Comparison of ENCODE assay signal across 17 mouse cellular contexts in genomic region chr11:116337531-116337930, GRCm38 (mm10). TPM values are rescaled to one million over a fixed set of nuclear protein-coding genes. Genes with fewer than 3 reads are reported as not detected.
DNase-seq lines count a peak whose midpoint lies in the region; ATAC-seq lines count a peak whose summit lies in the region.
"Had no signal": no experiment of that assay in that cellular context is flagged by ENCODE, and none has a peak within 500 bp of the region (broad histone marks: within the 10 kb centered on the region; RNA-seq: fewer than 3 reads in every experiment).

No protein-coding gene starts in this region.

- H3K27ac ChIP-seq in embryonic facial prominence, embryonic 13.5 days = no peak overlapping the region
- no peak overlapping the region for H3K27ac ChIP-seq in embryonic facial prominence, embryonic 10.5 days (replicated peaks)
- no peak overlapping the region for H3K27ac ChIP-seq in hindbrain, embryonic 13.5 days
- no peak overlapping the region for H3K27ac ChIP-seq in hindbrain, embryonic 11.5 days (ENCODE audit: low read depth, low read length)
- no peak overlapping the region for H3K27ac ChIP-seq in midbrain, embryonic 13.5 days
- H3K27ac ChIP-seq in midbrain, embryonic 14.5 days (replicated peaks; ENCODE audit: low read depth, low read length) = no peak overlapping the region
- H3K27ac ChIP-seq: hindbrain, postnatal 0 days; liver, embryonic 14.5 days had no signal

- no peak overlapping the region for H3K4me2 ChIP-seq in embryonic facial prominence, embryonic 13.5 days
- H3K4me2 ChIP-seq in hindbrain, embryonic 13.5 days = no peak overlapping the region
- H3K4me2 ChIP-seq in hindbrain, embryonic 11.5 days (replicated peaks; ENCODE audit: low read depth, low read length) = no peak overlapping the region
- H3K4me2 ChIP-seq in midbrain, embryonic 13.5 days (replicated peaks) = no peak overlapping the region
- H3K4me2 ChIP-seq in midbrain, embryonic 14.5 days (ENCODE audit: low read length) = no peak overlapping the region
- H3K4me2 ChIP-seq: heart, embryonic 12.5 days had no signal

- peaks cover 47% of the 10 kb centered on the region for H3K4me1 ChIP-seq in embryonic facial prominence, embryonic 13.5 days
- H3K4me1 ChIP-seq in embryonic facial prominence, embryonic 10.5 days = peaks cover 63% of the 10 kb centered on the region
- H3K4me1 ChIP-seq in hindbrain, embryonic 13.5 days (replicated peaks) = peaks cover 46% of the 10 kb centered on the region
- peaks cover 22% of the 10 kb centered on the region for H3K4me1 ChIP-seq in hindbrain, embryonic 11.5 days (replicated peaks; ENCODE audit: control insufficient read depth, insufficient read depth, low read length)
- H3K4me1 ChIP-seq in midbrain, embryonic 13.5 days (replicated peaks) = peaks cover 50% of the 10 kb centered on the region
- peaks cover 32% of the 10 kb centered on the region for H3K4me1 ChIP-seq in midbrain, embryonic 14.5 days (ENCODE audit: control insufficient read depth, insufficient read depth, low read length)

- no peak overlapping the region for H3K4me3 ChIP-seq in embryonic facial prominence, embryonic 13.5 days
- no peak overlapping the region for H3K4me3 ChIP-seq in embryonic facial prominence, embryonic 10.5 days
- no peak overlapping the region for H3K4me3 ChIP-seq in hindbrain, embryonic 13.5 days
- no peak overlapping the region for H3K4me3 ChIP-seq in hindbrain, embryonic 11.5 days (ENCODE audit: low read depth, low read length)
- H3K4me3 ChIP-seq in midbrain, embryonic 13.5 days (replicated peaks) = no peak overlapping the region
- H3K4me3 ChIP-seq in midbrain, embryonic 14.5 days (replicated peaks; ENCODE audit: low read depth, low read length) = no peak overlapping the region
- H3K4me3 ChIP-seq: heart, embryonic 12.5 days had no signal

- H3K36me3 ChIP-seq in embryonic facial prominence, embryonic 13.5 days = peaks cover 11% of the 10 kb centered on the region
- H3K36me3 ChIP-seq in embryonic facial prominence, embryonic 10.5 days (replicated peaks) = peaks cover 12% of the 10 kb centered on the region; the same call in 1 of the 2 replicates
- H3K36me3 ChIP-seq in hindbrain, embryonic 13.5 days = peaks cover 43% of the 10 kb centered on the region
- 0 out of 2 replicates have a peak, but pooled peaks cover 2% of the 10 kb centered on the region for H3K36me3 ChIP-seq in hindbrain, embryonic 11.5 days (ENCODE audit: control insufficient read depth, insufficient read depth, low read length)
- H3K36me3 ChIP-seq in midbrain, embryonic 13.5 days = peaks cover 31% of the 10 kb centered on the region
- peaks cover 25% of the 10 kb centered on the region for H3K36me3 ChIP-seq in midbrain, embryonic 14.5 days (ENCODE audit: control insufficient read depth, insufficient read depth, low read length)

- H3K9me3 ChIP-seq in embryonic facial prominence, embryonic 13.5 days = no peaks in the 10 kb centered on the region
- H3K9me3 ChIP-seq in embryonic facial prominence, embryonic 10.5 days = no peaks in the 10 kb centered on the region
- no peaks in the 10 kb centered on the region for H3K9me3 ChIP-seq in hindbrain, embryonic 13.5 days
- no peaks in the 10 kb centered on the region for H3K9me3 ChIP-seq in hindbrain, embryonic 11.5 days (ENCODE audit: control insufficient read depth, low read length)
- no peaks in the 10 kb centered on the region for H3K9me3 ChIP-seq in midbrain, embryonic 13.5 days
- H3K9me3 ChIP-seq in midbrain, embryonic 14.5 days (ENCODE audit: control insufficient read depth, low read length) = no peaks in the 10 kb centered on the region
- H3K9me3 ChIP-seq: heart, embryonic 12.5 days had no signal

- H3K9ac ChIP-seq in embryonic facial prominence, embryonic 13.5 days = peak overlapping the region; percentile 78; the same call in 1 of the 2 replicates
- H3K9ac ChIP-seq in hindbrain, embryonic 13.5 days = peak overlapping the region; percentile 8; the same call in 1 of the 2 replicates
- no peak overlapping the region for H3K9ac ChIP-seq in hindbrain, embryonic 11.5 days (ENCODE audit: low read depth, low read length)
- peak overlapping the region; percentile 24; the same call in 1 of the 2 replicates for H3K9ac ChIP-seq in midbrain, embryonic 13.5 days (replicated peaks)
- H3K9ac ChIP-seq in midbrain, embryonic 14.5 days (replicated peaks; ENCODE audit: low read length) = no peak overlapping the region
- H3K9ac ChIP-seq: liver, embryonic 14.5 days had no signal

- 83% methylated on average over 6 of the region's 6 CpGs for WGBS in embryonic facial prominence, embryonic 13.5 days
- WGBS in embryonic facial prominence, embryonic 10.5 days = 82% methylated on average over 6 of the region's 6 CpGs
- WGBS in hindbrain, embryonic 13.5 days = 86% methylated on average over 6 of the region's 6 CpGs
- 76% methylated on average over 6 of the region's 6 CpGs for WGBS in hindbrain, embryonic 11.5 days
- 84% methylated on average over 6 of the region's 6 CpGs for WGBS in midbrain, embryonic 13.5 days
- 81% methylated on average over 6 of the region's 6 CpGs for WGBS in midbrain, embryonic 14.5 days

- no peak for ATAC-seq in embryonic facial prominence, embryonic 13.5 days (ENCODE audit: insufficient number of reproducible peaks, insufficient read depth, low FRiP score, low TSS enrichment, low read depth)
- no peak for ATAC-seq in hindbrain, embryonic 13.5 days (ENCODE audit: low FRiP score)
- ATAC-seq in hindbrain, embryonic 11.5 days (ENCODE audit: low FRiP score) = no peak
- ATAC-seq in midbrain, embryonic 13.5 days = no peak
- ATAC-seq in midbrain, embryonic 14.5 days (ENCODE audit: low FRiP score, low TSS enrichment) = no peak
- ATAC-seq: hindbrain, postnatal 0 days; lung, postnatal 0 days had no signal

- no peak for DNase-seq in embryonic facial prominence, embryonic 10.5 days (ENCODE audit: low spot score)
- no peak for DNase-seq in hindbrain, embryonic 11.5 days (ENCODE audit: low spot score)
- no peak for DNase-seq in midbrain, embryonic 14.5 days
- DNase-seq in naive thymus-derived CD4-positive, alpha-beta T cell, adult 2 months (ENCODE audit: low read depth) = peak; percentile 50
- DNase-seq: cerebellum, adult 2 months; cerebellum, postnatal 36 days; kidney, adult 18-20 months; retina, postnatal 1 day; right cerebral cortex, postnatal 4 days; thymus, postnatal 25 days had no signal

- peaks cover 26% of the 10 kb centered on the region for H3K27me3 ChIP-seq in embryonic facial prominence, embryonic 13.5 days
- H3K27me3 ChIP-seq in embryonic facial prominence, embryonic 10.5 days (replicated peaks; ENCODE audit: low read depth, poor library complexity, severe bottlenecking) = peaks cover 55% of the 10 kb centered on the region
- peaks cover 35% of the 10 kb centered on the region for H3K27me3 ChIP-seq in hindbrain, embryonic 13.5 days
- H3K27me3 ChIP-seq in hindbrain, embryonic 11.5 days (ENCODE audit: control insufficient read depth, insufficient read depth, low read length) = peaks cover 14% of the 10 kb centered on the region
- peaks cover 20% of the 10 kb centered on the region for H3K27me3 ChIP-seq in midbrain, embryonic 13.5 days
- H3K27me3 ChIP-seq in midbrain, embryonic 14.5 days (ENCODE audit: control insufficient read depth, insufficient read depth, low read length) = peaks cover 15% of the 10 kb centered on the region

RNA-seq across cellular contexts. Expression of gene Foxj1, which starts 2.3 kb away (rescaled TPM):
- 0.80 and 1.4 TPM in 2 replicates for polyA plus RNA-seq in embryonic facial prominence, embryonic 13.5 days (2015; fragmentation: Nextera tagmentation; extraction: Ambion mirVana)
- 2.3 and 3.3 TPM in 2 replicates for polyA plus RNA-seq in embryonic facial prominence, embryonic 10.5 days (2016; fragmentation: Nextera tagmentation; extraction: Ambion mirVana)
- polyA plus RNA-seq in hindbrain, embryonic 13.5 days (2015; fragmentation: Nextera tagmentation; extraction: Ambion mirVana) = 14.2 and 24.3 TPM in 2 replicates
- polyA plus RNA-seq in hindbrain, embryonic 11.5 days (2014; fragmentation: Nextera tagmentation; extraction: Ambion mirVana) = 10.0 and 10.1 TPM in 2 replicates
- polyA plus RNA-seq in midbrain, embryonic 13.5 days (2015; fragmentation: Nextera tagmentation; extraction: Ambion mirVana) = 6.2 and 12.4 TPM in 2 replicates
- 9.2 TPM in 2 replicates for polyA plus RNA-seq in midbrain, embryonic 14.5 days (2014; fragmentation: Nextera tagmentation; extraction: Ambion mirVana)

RNA-seq across cellular contexts. Expression of gene Exoc7, which starts 30.5 kb away (rescaled TPM):
- 71.7 and 79.4 TPM in 2 replicates for polyA plus RNA-seq in embryonic facial prominence, embryonic 13.5 days (2015; fragmentation: Nextera tagmentation; extraction: Ambion mirVana)
- polyA plus RNA-seq in embryonic facial prominence, embryonic 10.5 days (2016; fragmentation: Nextera tagmentation; extraction: Ambion mirVana) = 55.4 and 59.7 TPM in 2 replicates
- 94.4 and 97.5 TPM in 2 replicates for polyA plus RNA-seq in hindbrain, embryonic 13.5 days (2015; fragmentation: Nextera tagmentation; extraction: Ambion mirVana)
- polyA plus RNA-seq in hindbrain, embryonic 11.5 days (2014; fragmentation: Nextera tagmentation; extraction: Ambion mirVana) = 66.2 and 68.3 TPM in 2 replicates
- 92.0 and 104 TPM in 2 replicates for polyA plus RNA-seq in midbrain, embryonic 13.5 days (2015; fragmentation: Nextera tagmentation; extraction: Ambion mirVana)
- polyA plus RNA-seq in midbrain, embryonic 14.5 days (2014; fragmentation: Nextera tagmentation; extraction: Ambion mirVana) = 122 and 125 TPM in 2 replicates

RNA-seq across cellular contexts. Expression of gene Galr2, which starts 56.8 kb away (rescaled TPM):
- 0.18 TPM in 1 of 2 replicates, not detected in the other for polyA plus RNA-seq in embryonic facial prominence, embryonic 13.5 days (2015; fragmentation: Nextera tagmentation; extraction: Ambion mirVana)
- polyA plus RNA-seq in embryonic facial prominence, embryonic 10.5 days (2016; fragmentation: Nextera tagmentation; extraction: Ambion mirVana) = 0.25 and 0.39 TPM in 2 replicates
- polyA plus RNA-seq in hindbrain, embryonic 13.5 days (2015; fragmentation: Nextera tagmentation; extraction: Ambion mirVana) = 0.27 and 0.56 TPM in 2 replicates
- polyA plus RNA-seq in hindbrain, embryonic 11.5 days (2014; fragmentation: Nextera tagmentation; extraction: Ambion mirVana) = 0.42 and 0.54 TPM in 2 replicates
- 0.22 and 0.26 TPM in 2 replicates for polyA plus RNA-seq in midbrain, embryonic 13.5 days (2015; fragmentation: Nextera tagmentation; extraction: Ambion mirVana)
- 0.30 and 0.55 TPM in 2 replicates for polyA plus RNA-seq in midbrain, embryonic 14.5 days (2014; fragmentation: Nextera tagmentation; extraction: Ambion mirVana)
- polyA plus RNA-seq: heart, embryonic 12.5 days; lung, postnatal 0 days had no signal

Comparison
In these comparisons a context has a peak if more than half of its experiments do, and no peak if none do; other contexts are left out.
1. H3K9ac ChIP-seq: peak in embryonic facial prominence, embryonic 13.5 days (single experiment), hindbrain, embryonic 13.5 days (single experiment) and midbrain, embryonic 13.5 days (single experiment); none in hindbrain, embryonic 11.5 days (single experiment) and midbrain, embryonic 14.5 days (single experiment).